Mouse (Mus musculus) ES-E14 (cell line): ENCODE data around the gene Asic2.

Source experiments
- CHD2 ChIP-seq: IDR thresholded peaks from 2 replicates; pipeline ENCODE4 v1.6.1; 2014; ENCODE audit warnings: mild to moderate bottlenecking, low read depth, low read length, inconsistent platforms
- HCFC1 ChIP-seq: IDR thresholded peaks from 2 replicates; pipeline ENCODE4 v1.6.1; 2012; ENCODE audit warnings: low read length, inconsistent platforms, borderline replicate concordance; ENCODE audit not compliant: insufficient read depth
- MAFK ChIP-seq: IDR thresholded peaks from 2 replicates; pipeline ENCODE4 v1.6.1; 2014; ENCODE audit warnings: mild to moderate bottlenecking, low read depth, low read length, inconsistent platforms; ENCODE audit not compliant: insufficient read depth
- ZC3H11A ChIP-seq: IDR thresholded peaks from 2 replicates; pipeline ENCODE4 v1.6.1; 2012; ENCODE audit warnings: low read depth, mild to moderate bottlenecking, inconsistent platforms, low read length, borderline replicate concordance
- ZNF384 ChIP-seq: IDR thresholded peaks from 2 replicates; pipeline ENCODE4 v1.6.1; 2012; ENCODE audit warnings: low read depth, low read length, inconsistent platforms

DNA sequence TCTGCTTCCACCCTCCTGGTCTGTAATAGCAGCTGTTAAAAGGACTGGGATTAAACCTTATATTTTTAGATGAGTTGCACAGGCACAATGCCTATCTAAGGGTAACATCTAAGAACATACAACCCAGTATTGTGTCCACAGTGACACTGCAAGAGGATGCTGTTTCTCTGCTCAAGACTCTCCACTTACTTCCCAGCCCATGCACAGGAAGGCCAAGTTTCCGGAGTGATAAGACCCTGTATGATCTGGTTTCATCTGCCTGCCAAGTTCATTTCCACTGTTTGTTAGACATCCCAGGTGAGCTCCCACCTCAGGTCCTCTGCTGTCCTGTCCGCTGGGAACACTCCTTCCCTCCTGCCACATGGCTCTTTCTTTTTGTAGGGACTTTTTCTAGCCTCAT lies 908.2 kb downstream of the Asic2 start:
- no peak for TF ChIP-seq MAFK
- TF ChIP-seq CHD2: no peak
- no peak for TF ChIP-seq HCFC1
- TF ChIP-seq ZC3H11A: no peak
- no peak for TF ChIP-seq ZNF384
